Mouse (Mus musculus): ENCODE measurements around the gene Pym1. TPM values are rescaled to one million over a fixed set of nuclear protein-coding genes. Genes with fewer than 3 reads are reported as not detected.

The Pym1 gene
- polyA plus RNA-seq, 1 experiment from 2014 or later = 47.9 TPM

- no peaks in the 10 kb centered on the region for H3K9me3 ChIP-seq
- H3K4me2 ChIP-seq = no peak overlapping the region
- no peaks in the 10 kb centered on the region for H3K27me3 ChIP-seq
- no peaks in the 10 kb centered on the region for H3K4me1 ChIP-seq
- no peak overlapping the region for H3K27ac ChIP-seq
- 87% methylated on average over 1 of the region's 1 CpGs for WGBS
- no peak for ATAC-seq (ENCODE audit: insufficient number of reproducible peaks, insufficient read depth, low FRiP score, low TSS enrichment, low read depth)
- no peak overlapping the region for H3K9ac ChIP-seq
- no peak overlapping the region for H3K4me3 ChIP-seq
- H3K36me3 ChIP-seq = peaks cover 8% of the 10 kb centered on the region
These were observed 45.6 kb downstream of the Pym1 start for GRCm38 (mm10) chr10:128793258-128793657.

DNA sequence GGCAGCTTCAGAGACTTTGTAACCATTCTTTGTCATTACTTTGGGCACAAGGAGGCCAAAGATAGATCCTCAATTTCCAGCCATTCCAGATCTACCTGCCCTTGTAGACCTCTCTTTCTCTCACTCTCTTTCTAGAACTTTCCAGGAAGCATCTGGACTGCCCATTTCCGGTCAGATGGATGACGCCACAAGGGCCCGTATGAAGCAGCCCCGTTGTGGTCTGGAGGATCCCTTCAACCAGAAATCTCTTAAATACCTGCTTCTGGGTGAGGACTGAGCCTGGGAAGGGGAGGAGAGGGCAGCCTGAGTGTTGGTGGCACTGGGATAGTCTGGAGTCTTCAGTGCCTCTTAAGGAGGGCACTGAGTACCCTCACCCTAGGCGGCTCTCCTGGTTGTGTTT, 46.7 kb downstream of the Pym1 start:
- ATAC-seq (ENCODE audit: insufficient number of reproducible peaks, insufficient read depth, low FRiP score, low TSS enrichment, low read depth) = no peak
- Histone ChIP-seq H3K9me3 (no peaks in the 10 kb centered on the region), H3K9ac (no peak overlapping the region), H3K4me3 (no peak overlapping the region), H3K27me3 (no peaks in the 10 kb centered on the region), H3K4me1 (no peaks in the 10 kb centered on the region), H3K36me3 (peaks cover 14% of the 10 kb centered on the region), H3K4me2 (no peak overlapping the region), H3K27ac (no peak overlapping the region)
- 89% methylated on average over 5 of the region's 5 CpGs for WGBS

GRCm38 (mm10) chr10:128795581-128795980, 47.9 kb downstream of the Pym1 start:
- Histone ChIP-seq H3K4me2 (no peak overlapping the region), H3K4me3 (no peak overlapping the region), H3K27me3 (no peaks in the 10 kb centered on the region), H3K9me3 (no peaks in the 10 kb centered on the region), H3K9ac (no peak overlapping the region), H3K27ac (no peak overlapping the region), H3K36me3 (peaks cover 23% of the 10 kb centered on the region), H3K4me1 (no peaks in the 10 kb centered on the region)
- no peak for ATAC-seq (ENCODE audit: insufficient number of reproducible peaks, insufficient read depth, low FRiP score, low TSS enrichment, low read depth)
- 91% methylated on average over 3 of the region's 3 CpGs for WGBS

- 90% methylated on average over 8 of the region's 8 CpGs for WGBS
- no peak overlapping the region for H3K9ac ChIP-seq
- peaks cover 36% of the 10 kb centered on the region for H3K36me3 ChIP-seq
- H3K4me2 ChIP-seq = no peak overlapping the region
- no peak overlapping the region for H3K27ac ChIP-seq
- no peak overlapping the region for H3K4me3 ChIP-seq
- H3K9me3 ChIP-seq = no peaks in the 10 kb centered on the region
- H3K27me3 ChIP-seq = no peaks in the 10 kb centered on the region
- no peak for ATAC-seq (ENCODE audit: insufficient number of reproducible peaks, insufficient read depth, low FRiP score, low TSS enrichment, low read depth)
- H3K4me1 ChIP-seq = peaks cover 19% of the 10 kb centered on the region
These were observed 51.0 kb downstream of the Pym1 start for GRCm38 (mm10) chr10:128798676-128799075.

DNA sequence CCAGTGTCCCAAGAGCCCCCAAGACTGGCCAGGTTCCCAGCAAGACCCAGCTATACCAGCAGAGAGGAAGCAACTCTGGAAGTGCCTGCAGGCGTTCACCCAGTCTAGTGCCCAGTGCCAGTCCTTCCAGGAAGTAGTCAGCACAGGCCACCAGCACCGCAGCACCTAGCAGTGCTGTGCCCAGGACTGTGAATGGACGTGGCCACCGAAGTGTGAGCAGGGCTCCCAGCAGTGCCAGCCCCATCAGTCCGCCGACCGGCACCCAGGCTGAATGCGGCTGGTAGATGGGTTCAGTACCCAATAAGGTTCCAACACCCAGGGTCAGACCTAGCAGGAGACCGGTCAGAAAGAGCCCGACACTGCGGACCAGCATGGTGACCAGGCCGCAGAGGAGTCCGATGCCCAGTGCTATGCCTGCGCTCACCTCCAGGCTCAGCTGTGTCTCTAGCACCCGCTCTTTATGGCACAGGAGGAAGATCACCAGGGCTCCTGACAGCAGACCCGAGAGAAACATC, 54.3 kb downstream of the Pym1 start:
- ATAC-seq (ENCODE audit: insufficient number of reproducible peaks, insufficient read depth, low FRiP score, low TSS enrichment, low read depth) = no peak
- peak overlapping the region; percentile 23; the same call in 1 of the 2 replicates for H3K9ac ChIP-seq
- WGBS = 89% methylated on average over 16 of the region's 16 CpGs
- no peaks in the 10 kb centered on the region for H3K27me3 ChIP-seq
- H3K36me3 ChIP-seq = peaks cover 45% of the 10 kb centered on the region
- H3K4me2 ChIP-seq = no peak overlapping the region
- H3K9me3 ChIP-seq = no peaks in the 10 kb centered on the region
- H3K27ac ChIP-seq = no peak overlapping the region
- no peak overlapping the region for H3K4me3 ChIP-seq
- peaks cover 30% of the 10 kb centered on the region for H3K4me1 ChIP-seq

- H3K9me3 ChIP-seq = no peaks in the 10 kb centered on the region
- peak overlapping the region; percentile 99 for H3K27ac ChIP-seq
- peaks cover 45% of the 10 kb centered on the region for H3K36me3 ChIP-seq
- 56% methylated on average over 4 of the region's 4 CpGs for WGBS
- H3K4me2 ChIP-seq = peak overlapping the region; percentile 85
- H3K4me3 ChIP-seq = peak overlapping the region; percentile 82
- no peak for ATAC-seq (ENCODE audit: insufficient number of reproducible peaks, insufficient read depth, low FRiP score, low TSS enrichment, low read depth)
- no peaks in the 10 kb centered on the region for H3K27me3 ChIP-seq
- peak overlapping the region; percentile 96 for H3K9ac ChIP-seq
- peaks cover 39% of the 10 kb centered on the region for H3K4me1 ChIP-seq
These were observed 55.3 kb downstream of the Pym1 start for GRCm38 (mm10) chr10:128802956-128803355.

DNA sequence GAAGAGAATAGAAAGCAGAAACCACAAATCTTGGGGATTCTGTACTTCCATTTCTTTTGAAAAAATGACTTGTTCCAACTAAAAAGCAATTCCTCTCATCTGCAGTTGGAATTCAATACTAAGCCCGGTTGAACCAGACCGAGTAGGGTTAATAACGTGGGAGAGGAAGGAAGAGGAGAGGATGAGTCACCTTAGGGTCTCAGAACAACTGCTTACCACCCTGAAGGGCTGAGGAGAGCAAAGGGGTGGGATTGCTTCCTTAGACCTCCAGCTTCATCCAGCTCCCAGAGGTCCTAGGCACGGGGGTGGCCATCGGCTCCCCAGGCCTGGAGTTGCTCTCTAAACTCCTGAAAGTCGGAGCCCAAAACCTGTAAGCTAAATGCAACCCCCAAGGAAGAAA, 55.7 kb downstream of the Pym1 start:
- H3K9ac ChIP-seq = peak overlapping the region; percentile 96
- peak overlapping the region; percentile 82 for H3K4me3 ChIP-seq
- H3K27me3 ChIP-seq = no peaks in the 10 kb centered on the region
- H3K9me3 ChIP-seq = no peaks in the 10 kb centered on the region
- ATAC-seq (ENCODE audit: insufficient number of reproducible peaks, insufficient read depth, low FRiP score, low TSS enrichment, low read depth) = no peak
- peaks cover 45% of the 10 kb centered on the region for H3K36me3 ChIP-seq
- 4% methylated on average over 6 of the region's 6 CpGs for WGBS
- peak overlapping the region; percentile 85 for H3K4me2 ChIP-seq
- H3K27ac ChIP-seq = peak overlapping the region; percentile 99
- H3K4me1 ChIP-seq = peaks cover 43% of the 10 kb centered on the region

DNA sequence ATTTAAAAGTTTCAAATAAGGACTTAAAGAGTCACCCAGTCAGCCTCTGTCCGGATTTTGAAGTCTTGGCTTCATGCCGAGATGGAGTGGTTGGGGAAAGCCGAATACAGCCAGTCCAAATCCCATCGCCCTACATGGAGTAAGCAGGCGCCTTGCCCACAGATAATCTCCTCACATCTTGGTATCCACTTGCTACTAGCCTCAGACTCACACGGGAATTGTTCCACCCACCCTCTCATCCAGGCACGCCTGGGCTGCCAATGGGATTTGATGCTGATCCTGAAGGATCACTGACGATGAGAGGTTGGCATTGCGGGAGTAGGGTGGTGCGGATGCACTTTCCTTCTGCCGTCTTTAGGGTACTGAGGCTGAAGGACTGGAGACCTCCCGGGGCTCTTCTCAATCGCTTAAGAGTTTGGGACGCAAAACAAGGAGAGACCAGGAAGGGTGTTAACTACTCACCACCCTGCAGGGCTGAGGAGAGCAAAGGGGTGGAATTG, 56.1 kb downstream of the Pym1 start, which contains the start of gene Dnajc14:
Dnajc14 (plus strand) TSS at position 292 of the 500 bp plus-strand sequence.
- Histone ChIP-seq H3K4me3 (peak within 1 kb of the TSS; percentile 82), H3K27ac (peak within 1 kb of the TSS; percentile 99), H3K4me2 (peak within 1 kb of the TSS; percentile 85), H3K4me1 (peaks cover 48% of the 10 kb centered on the region), H3K9me3 (no peaks in the 10 kb centered on the region), H3K36me3 (peaks cover 47% of the 10 kb centered on the region), H3K27me3 (no peaks in the 10 kb centered on the region), H3K9ac (peak within 1 kb of the TSS; percentile 96)
- WGBS = under 1% methylated on average over 14 of the region's 14 CpGs
- ATAC-seq (ENCODE audit: insufficient number of reproducible peaks, insufficient read depth, low FRiP score, low TSS enrichment, low read depth) = 0 out of 2 replicates have a peak, but pooled peaks have one; percentile 5

- H3K4me1 ChIP-seq = peaks cover 55% of the 10 kb centered on the region
These were observed 56.8 kb downstream of the Pym1 start, which contains the start of gene Tmem198b for GRCm38 (mm10) chr10:128804271-128805091. TSS of gene Tmem198b (minus strand) at chr10:128804370.

GRCm38 (mm10) chr10:128805092-128806000, 57.7 kb downstream of the Pym1 start:
- peak overlapping the region; percentile 99 for H3K27ac ChIP-seq
- H3K4me1 ChIP-seq = peaks cover 57% of the 10 kb centered on the region
- H3K4me2 ChIP-seq = peak overlapping the region; percentile 85
- WGBS = under 1% methylated on average over 69 of the region's 70 CpGs
- peaks cover 49% of the 10 kb centered on the region for H3K36me3 ChIP-seq
- H3K4me3 ChIP-seq = peak overlapping the region; percentile 82
- peak; percentile 88 for ATAC-seq (ENCODE audit: insufficient number of reproducible peaks, insufficient read depth, low FRiP score, low TSS enrichment, low read depth)
- no peaks in the 10 kb centered on the region for H3K27me3 ChIP-seq
- H3K9ac ChIP-seq = peak overlapping the region; percentile 96
- no peaks in the 10 kb centered on the region for H3K9me3 ChIP-seq

More at GRCm38 (mm10) chr10:128804271-128805091, 56.8 kb downstream of the Pym1 start, which contains the start of gene Tmem198b:
- H3K4me3 ChIP-seq = peak within 1 kb of the TSS; percentile 82
- peak within 1 kb of the TSS; percentile 85 for H3K4me2 ChIP-seq
- H3K27me3 ChIP-seq = no peaks in the 10 kb centered on the region
- H3K9me3 ChIP-seq = no peaks in the 10 kb centered on the region
- peak within 1 kb of the TSS; percentile 96 for H3K9ac ChIP-seq
- H3K27ac ChIP-seq = peak within 1 kb of the TSS; percentile 99
- H3K36me3 ChIP-seq = peaks cover 48% of the 10 kb centered on the region
- peak; percentile 53 for ATAC-seq (ENCODE audit: insufficient number of reproducible peaks, insufficient read depth, low FRiP score, low TSS enrichment, low read depth)
- 0% methylated on average over 28 of the region's 28 CpGs for WGBS

GRCm38 (mm10) chr10:128806086-128806485, 58.4 kb downstream of the Pym1 start:
- H3K27me3 ChIP-seq = no peaks in the 10 kb centered on the region
- 0 out of 2 replicates have a peak overlapping the region, but pooled peaks have one; percentile 99 for H3K27ac ChIP-seq
- ATAC-seq (ENCODE audit: insufficient number of reproducible peaks, insufficient read depth, low FRiP score, low TSS enrichment, low read depth) = no peak
- H3K4me2 ChIP-seq = peak overlapping the region; percentile 85
- H3K9me3 ChIP-seq = no peaks in the 10 kb centered on the region
- WGBS = 59% methylated on average over 6 of the region's 6 CpGs
- H3K9ac ChIP-seq = peak overlapping the region; percentile 96
- peak overlapping the region; percentile 82 for H3K4me3 ChIP-seq
- H3K4me1 ChIP-seq = peaks cover 57% of the 10 kb centered on the region
- H3K36me3 ChIP-seq = peaks cover 42% of the 10 kb centered on the region

Data from embryonic facial prominence, embryonic 13.5 days (tissue).